Mouse (Mus musculus) B cell, adult 2 months (primary cell): ENCODE data around the gene Gm8947.
"Not testable (repeated sequence)": the region's sequence is repeated elsewhere in the genome, so short reads cannot be mapped to it uniquely, and the experiment has no call there.

Experiments used
- DNase-seq, 2 experiments: peaks; one replicate each; pipeline ENCODE4 v3.0.0; 2022

Gm8947 gene

GRCm38 (mm10) chr1:151192075-151192474 lies at the start of gene Gm8947:
TSS of gene Gm8947 (plus strand) at chr1:151192376.
- DNase-seq = not testable (repeated sequence)

- no peak for DNase-seq
These were observed 47.6 kb upstream of the Gm8947 start for GRCm38 (mm10) chr1:151144471-151145146.

GRCm38 (mm10) chr1:151147801-151148200 lies 44.4 kb upstream of the Gm8947 start:
- DNase-seq = no peak

- no peak for DNase-seq
These were observed 42.0 kb upstream of the Gm8947 start for GRCm38 (mm10) chr1:151150211-151150610.

GRCm38 (mm10) chr1:151151089-151151488 lies 41.1 kb upstream of the Gm8947 start:
- DNase-seq = no peak

- no peak for DNase-seq
These were observed 39.0 kb upstream of the Gm8947 start for GRCm38 (mm10) chr1:151153056-151153652.

GRCm38 (mm10) chr1:151154131-151154530 lies 38.0 kb upstream of the Gm8947 start:
- DNase-seq = not testable (repeated sequence)

- DNase-seq = no peak
These were observed 36.0 kb upstream of the Gm8947 start for GRCm38 (mm10) chr1:151156129-151156528.

GRCm38 (mm10) chr1:151156777-151157632 lies 35.2 kb upstream of the Gm8947 start:
- no peak for DNase-seq

- DNase-seq = no peak
These were observed 34.0 kb upstream of the Gm8947 start for GRCm38 (mm10) chr1:151157963-151158856.

GRCm38 (mm10) chr1:151158857-151159510 lies 33.2 kb upstream of the Gm8947 start:
- DNase-seq = no peak

- no peak for DNase-seq
These were observed 26.1 kb upstream of the Gm8947 start for GRCm38 (mm10) chr1:151166031-151166430.

GRCm38 (mm10) chr1:151167297-151168047 lies 24.7 kb upstream of the Gm8947 start:
- DNase-seq = no peak

GRCm38 (mm10) chr1:151168637-151169036 lies 23.5 kb upstream of the Gm8947 start:
- DNase-seq = no peak

GRCm38 (mm10) chr1:151171572-151172461 lies 20.4 kb upstream of the Gm8947 start:
- DNase-seq = no peak

GRCm38 (mm10) chr1:151177030-151177936 lies 14.9 kb upstream of the Gm8947 start:
- DNase-seq = peak; percentile 34 to 40

GRCm38 (mm10) chr1:151177937-151178271 lies 14.3 kb upstream of the Gm8947 start:
- no peak for DNase-seq

- no peak for DNase-seq
These were observed 13.6 kb upstream of the Gm8947 start for GRCm38 (mm10) chr1:151178505-151179083.

- no peak for DNase-seq
These were observed 12.0 kb upstream of the Gm8947 start for GRCm38 (mm10) chr1:151180167-151180566.
